Mouse (Mus musculus): ENCODE measurements at regions not wholly inside any gene's neighbourhood (a gene's known extent, or its start where the extent isn't known, plus 50 kb on each side); places are given as distances from the start of the nearest gene placed in this dataset.

- Histone ChIP-seq H3K27ac (ENCODE audit: insufficient read depth, low read depth, low read length, poor library complexity, severe bottlenecking) (no peak overlapping the region), H3K4me3 (ENCODE audit: insufficient read depth in 1 of 2, low read depth in 1 of 2, low read length in 2 of 2, poor library complexity in 1 of 2, severe bottlenecking in 1 of 2) (no peak overlapping the region)
- no peak for DNase-seq (ENCODE audit: low read depth, low spot score)
Measured at GRCm38 (mm10) chr13:90490991-90491951, 401.9 kb upstream of the Xrcc4 start.

GRCm38 (mm10) chr13:90480484-90480883 lies 391.1 kb upstream of the Xrcc4 start:
- Histone ChIP-seq H3K4me1 (ENCODE audit: control insufficient read depth in 2 of 2, insufficient read depth in 2 of 2, low read length in 2 of 2, poor library complexity in 1 of 2) (no peaks in the 10 kb centered on the region), H3K9me3 (ENCODE audit: control insufficient read depth, insufficient read depth, low read depth, low read length) (no peaks in the 10 kb centered on the region), H3K9ac (ENCODE audit: insufficient read depth, low read depth, low read length, poor library complexity, severe bottlenecking) (no peak overlapping the region), H3K4me3 (ENCODE audit: insufficient read depth in 1 of 2, low read depth in 1 of 2, low read length in 2 of 2, poor library complexity in 1 of 2, severe bottlenecking in 1 of 2) (no peak overlapping the region), H3K36me3 (ENCODE audit: control insufficient read depth, insufficient read depth, low read length, poor library complexity, severe bottlenecking) (no peaks in the 10 kb centered on the region), H3K27ac (ENCODE audit: insufficient read depth, low read depth, low read length, poor library complexity, severe bottlenecking) (no peak overlapping the region)
- in situ Hi-C loops (cut with MboI; ENCODE audit: low sequenced_read_pairs in 2 of 2, unreplicated experiment in 2 of 2) = no loop called here
- DNase-seq (ENCODE audit: low read depth, low spot score) = no peak
- TF ChIP-seq ZC3H11A (IDR thresholded peaks at IDR 0.05; ENCODE audit: borderline replicate concordance, low read depth, low read length) (no peak), CHD2 (IDR thresholded peaks at IDR 0.05; ENCODE audit: low read depth, low read length) (no peak), MAFK (IDR thresholded peaks at IDR 0.05; ENCODE audit: insufficient read depth, low read depth, low read length) (no peak), ZNF384 (IDR thresholded peaks at IDR 0.05; ENCODE audit: low read depth, low read length) (no peak), HCFC1 (IDR thresholded peaks at IDR 0.05; ENCODE audit: borderline replicate concordance, insufficient read depth, low read length) (no peak)

More at GRCm38 (mm10) chr13:90490991-90491951, 401.9 kb upstream of the Xrcc4 start:
- in situ Hi-C loops (cut with MboI; ENCODE audit: low sequenced_read_pairs in 2 of 2, unreplicated experiment in 2 of 2) = no loop called here
- Histone ChIP-seq H3K9ac (ENCODE audit: insufficient read depth, low read depth, low read length, poor library complexity, severe bottlenecking) (no peak overlapping the region), H3K9me3 (ENCODE audit: control insufficient read depth, insufficient read depth, low read depth, low read length) (no peaks in the 10 kb centered on the region), H3K4me1 (ENCODE audit: control insufficient read depth in 2 of 2, insufficient read depth in 2 of 2, low read length in 2 of 2, poor library complexity in 1 of 2) (no peaks in the 10 kb centered on the region), H3K36me3 (ENCODE audit: control insufficient read depth, insufficient read depth, low read length, poor library complexity, severe bottlenecking) (no peaks in the 10 kb centered on the region)
- TF ChIP-seq CHD2 (IDR thresholded peaks at IDR 0.05; ENCODE audit: low read depth, low read length) = no peak
- no peak for TF ChIP-seq MAFK (IDR thresholded peaks at IDR 0.05; ENCODE audit: insufficient read depth, low read depth, low read length)
- no peak for TF ChIP-seq HCFC1 (IDR thresholded peaks at IDR 0.05; ENCODE audit: borderline replicate concordance, insufficient read depth, low read length)
- TF ChIP-seq ZNF384 (IDR thresholded peaks at IDR 0.05; ENCODE audit: low read depth, low read length) = no peak

GRCm38 (mm10) chr13:90476880-90477279 lies 387.5 kb upstream of the Xrcc4 start:
- no peak overlapping the region for H3K9ac ChIP-seq (ENCODE audit: insufficient read depth, low read depth, low read length, poor library complexity, severe bottlenecking)
- no peaks in the 10 kb centered on the region for H3K9me3 ChIP-seq (ENCODE audit: control insufficient read depth, insufficient read depth, low read depth, low read length)
- TF ChIP-seq HCFC1 (IDR thresholded peaks at IDR 0.05; ENCODE audit: borderline replicate concordance, insufficient read depth, low read length) = no peak
- TF ChIP-seq MAFK (IDR thresholded peaks at IDR 0.05; ENCODE audit: insufficient read depth, low read depth, low read length) = no peak
- TF ChIP-seq ZNF384 (IDR thresholded peaks at IDR 0.05; ENCODE audit: low read depth, low read length) = no peak
- no peak for TF ChIP-seq CHD2 (IDR thresholded peaks at IDR 0.05; ENCODE audit: low read depth, low read length)
- TF ChIP-seq ZC3H11A (IDR thresholded peaks at IDR 0.05; ENCODE audit: borderline replicate concordance, low read depth, low read length) = no peak
- in situ Hi-C loops (cut with MboI; ENCODE audit: low sequenced_read_pairs in 2 of 2, unreplicated experiment in 2 of 2) = no loop called here
- DNase-seq (ENCODE audit: low read depth, low spot score) = no peak
- no peaks in the 10 kb centered on the region for H3K36me3 ChIP-seq (ENCODE audit: control insufficient read depth, insufficient read depth, low read length, poor library complexity, severe bottlenecking)
- H3K27ac ChIP-seq (ENCODE audit: insufficient read depth, low read depth, low read length, poor library complexity, severe bottlenecking) = no peak overlapping the region
- no peaks in the 10 kb centered on the region for H3K4me1 ChIP-seq (ENCODE audit: control insufficient read depth in 2 of 2, insufficient read depth in 2 of 2, low read length in 2 of 2, poor library complexity in 1 of 2)
- no peak overlapping the region for H3K4me3 ChIP-seq (ENCODE audit: insufficient read depth in 1 of 2, low read depth in 1 of 2, low read length in 2 of 2, poor library complexity in 1 of 2, severe bottlenecking in 1 of 2)

- Histone ChIP-seq H3K27ac (ENCODE audit: insufficient read depth, low read depth, low read length, poor library complexity, severe bottlenecking) (no peak overlapping the region), H3K9me3 (ENCODE audit: control insufficient read depth, insufficient read depth, low read depth, low read length) (no peaks in the 10 kb centered on the region), H3K4me1 (ENCODE audit: control insufficient read depth in 2 of 2, insufficient read depth in 2 of 2, low read length in 2 of 2, poor library complexity in 1 of 2) (no peaks in the 10 kb centered on the region), H3K4me3 (ENCODE audit: insufficient read depth in 1 of 2, low read depth in 1 of 2, low read length in 2 of 2, poor library complexity in 1 of 2, severe bottlenecking in 1 of 2) (no peak overlapping the region), H3K36me3 (ENCODE audit: control insufficient read depth, insufficient read depth, low read length, poor library complexity, severe bottlenecking) (no peaks in the 10 kb centered on the region), H3K9ac (ENCODE audit: insufficient read depth, low read depth, low read length, poor library complexity, severe bottlenecking) (no peak overlapping the region)
- DNase-seq (ENCODE audit: low read depth, low spot score) = no peak
- in situ Hi-C loops (cut with MboI; ENCODE audit: low sequenced_read_pairs in 2 of 2, unreplicated experiment in 2 of 2) = no loop called here
- no peak for TF ChIP-seq ZC3H11A (IDR thresholded peaks at IDR 0.05; ENCODE audit: borderline replicate concordance, low read depth, low read length)
Measured at GRCm38 (mm10) chr13:90474507-90474906, 385.1 kb upstream of the Xrcc4 start.

Measured in ES-E14 (cell line).